Mouse (Mus musculus) limb, embryonic 11.5 days (tissue): Measurements from ENCODE around the gene Kirrel3. TPM values are rescaled to one million over a fixed set of nuclear protein-coding genes. Genes with fewer than 3 reads are reported as not detected.
A peak's percentile ranks its signal among the peaks of the same experiment; 100 is the strongest.

ENCODE experiments used
- ATAC-seq: fragments of 200-750 bp; cut with Nextera tagmentation; 2 replicates; pipeline ENCODE4 v1.8.0; 2017; ENCODE audit warnings: low read depth; ENCODE audit not compliant: insufficient number of reproducible peaks, low FRiP score, low TSS enrichment
- DNase-seq: peaks from one replicate; pipeline ENCODE4 v3.0.0-alpha.2; 2015; ENCODE audit warnings: low spot score
- H3K27ac ChIP-seq: fragments of 300-500 bp; sonication (generic); replicated peaks from 2 replicates; pipeline ENCODE4 v1.5.1; 2014; ENCODE audit warnings: low read depth, mild to moderate bottlenecking, low read length
- H3K27me3 ChIP-seq: fragments of 300-500 bp; sonication (generic); 2 replicates; pipeline ENCODE4 v1.6.1; 2014; ENCODE audit warnings: mild to moderate bottlenecking, low read length, mixed read lengths; ENCODE audit not compliant: control insufficient read depth, insufficient read depth
- H3K36me3 ChIP-seq: fragments of 300-500 bp; sonication (generic); 2 replicates; pipeline ENCODE4 v1.6.1; 2014; ENCODE audit warnings: mild to moderate bottlenecking, low read length, moderate library complexity, mixed read lengths; ENCODE audit not compliant: control insufficient read depth, insufficient read depth
- H3K4me1 ChIP-seq: fragments of 300-500 bp; sonication (generic); 2 replicates; pipeline ENCODE4 v1.6.1; 2014; ENCODE audit warnings: low read length, mixed read lengths; ENCODE audit not compliant: control insufficient read depth, insufficient read depth
- H3K4me2 ChIP-seq: fragments of 300-500 bp; sonication (generic); 2 replicates; pipeline ENCODE4 v1.6.1; 2014; ENCODE audit warnings: low read depth, mild to moderate bottlenecking, moderate library complexity; ENCODE audit not compliant: severe bottlenecking
- H3K4me3 ChIP-seq: fragments of 300-500 bp; sonication (generic); 2 replicates; pipeline ENCODE4 v1.5.1; 2014; ENCODE audit warnings: low read depth, low read length
- H3K9ac ChIP-seq: fragments of 300-500 bp; sonication (generic); 2 replicates; pipeline ENCODE4 v1.6.1; 2014; ENCODE audit warnings: mild to moderate bottlenecking, low read length
- H3K9me3 ChIP-seq: fragments of 300-500 bp; sonication (generic); 2 replicates; pipeline ENCODE4 v1.6.1; 2016; ENCODE audit warnings: low read length; ENCODE audit not compliant: control insufficient read depth
- WGBS: fragments of 180-500 bp; shearing (Covaris S2); extraction: QIAGEN DNeasy Blood & Tissue Kit; methylation state at CpG from one replicate; pipeline ENCODE4 v1.1.7; 2014; 5-methylcytosine and 5-hydroxymethylcytosine counted together
- polyA plus RNA-seq: library from polyadenylated mRNA; unstranded; fragments of >200 nt; fragmentation: Nextera tagmentation; extraction: Ambion mirVana; gene quantifications from 2 replicates; pipeline ENCODE4 v1.2.1, GENCODE M21; 2014

Gene Kirrel3
- polyA plus RNA-seq, 1 experiment from 2014 or later: 2.6 TPM

- no peak overlapping the region for H3K9ac ChIP-seq
- H3K9me3 ChIP-seq: no peaks in the 10 kb centered on the region
- no peaks in the 10 kb centered on the region for H3K27me3 ChIP-seq
- H3K4me1 ChIP-seq: 0 out of 2 replicates have a peak, but pooled peaks cover 2% of the 10 kb centered on the region
- H3K36me3 ChIP-seq: no peaks in the 10 kb centered on the region
- 84% methylated on average over 8 of the region's 8 CpGs for WGBS
- no peak for DNase-seq
- no peak overlapping the region for H3K4me3 ChIP-seq
- H3K4me2 ChIP-seq: no peak overlapping the region
- ATAC-seq: no peak
- no peak overlapping the region for H3K27ac ChIP-seq
Observed at GRCm38 (mm10) chr9:34644392-34644791, 158.7 kb downstream of the Kirrel3 start.

GRCm38 (mm10) chr9:34646831-34647230, 161.1 kb downstream of the Kirrel3 start:
- ATAC-seq (no peak), DNase-seq (peak; percentile 60)
- no peak overlapping the region for H3K27ac ChIP-seq
- H3K4me3 ChIP-seq: no peak overlapping the region
- WGBS: 19% methylated on average over 9 of the region's 9 CpGs
- H3K4me1 ChIP-seq: 0 out of 2 replicates have a peak, but pooled peaks cover 2% of the 10 kb centered on the region
- H3K9ac ChIP-seq: no peak overlapping the region
- H3K9me3 ChIP-seq: no peaks in the 10 kb centered on the region
- H3K4me2 ChIP-seq: no peak overlapping the region
- H3K27me3 ChIP-seq: no peaks in the 10 kb centered on the region
- H3K36me3 ChIP-seq: no peaks in the 10 kb centered on the region

GRCm38 (mm10) chr9:34652278-34652677, 166.6 kb downstream of the Kirrel3 start:
- WGBS: 57% methylated on average over 3 of the region's 3 CpGs
- H3K9me3 ChIP-seq: no peaks in the 10 kb centered on the region
- no peak for ATAC-seq

GRCm38 (mm10) chr9:34653141-34653540, 167.4 kb downstream of the Kirrel3 start:
- H3K27me3 ChIP-seq: no peaks in the 10 kb centered on the region
- DNase-seq: no peak
- ATAC-seq: no peak
- 90% methylated on average over 1 of the region's 1 CpGs for WGBS
- H3K9me3 ChIP-seq: no peaks in the 10 kb centered on the region
- H3K9ac ChIP-seq: no peak overlapping the region
- H3K4me3 ChIP-seq: no peak overlapping the region
- no peak overlapping the region for H3K27ac ChIP-seq
- H3K4me2 ChIP-seq: no peak overlapping the region
- H3K36me3 ChIP-seq: no peaks in the 10 kb centered on the region
- no peaks in the 10 kb centered on the region for H3K4me1 ChIP-seq

More at GRCm38 (mm10) chr9:34652278-34652677, 166.6 kb downstream of the Kirrel3 start:
- no peaks in the 10 kb centered on the region for H3K27me3 ChIP-seq
- no peak overlapping the region for H3K27ac ChIP-seq
- H3K9ac ChIP-seq: no peak overlapping the region
- no peak overlapping the region for H3K4me3 ChIP-seq
- no peak overlapping the region for H3K4me2 ChIP-seq
- no peaks in the 10 kb centered on the region for H3K4me1 ChIP-seq
- DNase-seq: no peak
- no peaks in the 10 kb centered on the region for H3K36me3 ChIP-seq

- no peaks in the 10 kb centered on the region for H3K9me3 ChIP-seq
- no peak overlapping the region for H3K9ac ChIP-seq
- WGBS: 84% methylated on average over 1 of the region's 1 CpGs
- no peak overlapping the region for H3K27ac ChIP-seq
- ATAC-seq (no peak), DNase-seq (peak; percentile 40)
- no peak overlapping the region for H3K4me3 ChIP-seq
- H3K27me3 ChIP-seq: no peaks in the 10 kb centered on the region
- no peaks in the 10 kb centered on the region for H3K4me1 ChIP-seq
- H3K36me3 ChIP-seq: no peaks in the 10 kb centered on the region
- no peak overlapping the region for H3K4me2 ChIP-seq
Observed at GRCm38 (mm10) chr9:34660566-34660965, 174.9 kb downstream of the Kirrel3 start.

GRCm38 (mm10) chr9:34663412-34663811, 177.7 kb downstream of the Kirrel3 start:
- no peaks in the 10 kb centered on the region for H3K9me3 ChIP-seq
- ATAC-seq (no peak), DNase-seq (no peak)
- H3K9ac ChIP-seq: no peak overlapping the region
- no peak overlapping the region for H3K4me3 ChIP-seq
- H3K4me2 ChIP-seq: no peak overlapping the region
- H3K27ac ChIP-seq: no peak overlapping the region
- H3K27me3 ChIP-seq: no peaks in the 10 kb centered on the region
- no peaks in the 10 kb centered on the region for H3K36me3 ChIP-seq
- no peaks in the 10 kb centered on the region for H3K4me1 ChIP-seq
- 59% methylated on average over 6 of the region's 6 CpGs for WGBS

- Histone ChIP-seq H3K4me2 (no peak overlapping the region), H3K27me3 (no peaks in the 10 kb centered on the region), H3K36me3 (no peaks in the 10 kb centered on the region), H3K4me3 (no peak overlapping the region), H3K4me1 (no peaks in the 10 kb centered on the region), H3K9ac (no peak overlapping the region), H3K9me3 (no peaks in the 10 kb centered on the region), H3K27ac (no peak overlapping the region)
- no peak for ATAC-seq
- 76% methylated on average over 15 of the region's 15 CpGs for WGBS
- DNase-seq: no peak
Observed at GRCm38 (mm10) chr9:34665361-34666129, 179.9 kb downstream of the Kirrel3 start.

GRCm38 (mm10) chr9:34667182-34667581, 181.5 kb downstream of the Kirrel3 start:
- no peak for ATAC-seq
- Histone ChIP-seq H3K4me3 (no peak overlapping the region), H3K36me3 (no peaks in the 10 kb centered on the region), H3K4me1 (no peaks in the 10 kb centered on the region), H3K9ac (no peak overlapping the region), H3K27me3 (no peaks in the 10 kb centered on the region), H3K27ac (no peak overlapping the region), H3K4me2 (no peak overlapping the region), H3K9me3 (no peaks in the 10 kb centered on the region)
- no peak for DNase-seq
- WGBS: 76% methylated on average over 1 of the region's 1 CpGs

- ATAC-seq: no peak
- Histone ChIP-seq H3K27me3 (no peaks in the 10 kb centered on the region), H3K27ac (no peak overlapping the region), H3K4me2 (no peak overlapping the region), H3K4me1 (no peaks in the 10 kb centered on the region), H3K36me3 (no peaks in the 10 kb centered on the region), H3K9me3 (no peaks in the 10 kb centered on the region), H3K9ac (no peak overlapping the region), H3K4me3 (no peak overlapping the region)
- 69% methylated on average over 2 of the region's 2 CpGs for WGBS
- no peak for DNase-seq
Observed at GRCm38 (mm10) chr9:34670906-34671305, 185.2 kb downstream of the Kirrel3 start.
